Mouse (Mus musculus) heart, embryonic 10.5 days (tissue): Measurements from ENCODE around the gene Mta1. TPM values are rescaled to one million over a fixed set of nuclear protein-coding genes. Genes with fewer than 3 reads are reported as not detected.

Experiments
- microRNA-seq: library from miRNA; unstranded; fragments of <30 nt; microRNA quantifications from one replicate; pipeline ENCODE4, GENCODE M21; 2017
- polyA plus RNA-seq: library from polyadenylated mRNA; unstranded; fragments of >200 nt; fragmentation: Nextera tagmentation; extraction: Ambion mirVana; gene quantifications from 2 replicates; pipeline ENCODE4 v1.2.1, GENCODE M21; 2016

The Mta1 gene
- polyA plus RNA-seq, 1 experiment from 2014 or later: 17.5 TPM

Small RNA genes lying within 50 kb of the gene (microRNA-seq; reads per million reads assigned to microRNA genes)
- not detected for gene Gm44471

Other genes with a start within 250 kb of the Mta1 start
- 0.11 TPM in 1 of 2 replicates, not detected in the other for gene Gpr132, start 230.1 kb upstream of the Mta1 start, polyA plus RNA-seq
- gene Jag2, start 168.5 kb upstream of the Mta1 start, polyA plus RNA-seq: 2.0 and 3.6 TPM in 2 replicates
- gene Nudt14, start 156.2 kb upstream of the Mta1 start, polyA plus RNA-seq: 48.6 and 65.5 TPM in 2 replicates
- gene Btbd6, start 121.8 kb upstream of the Mta1 start, polyA plus RNA-seq: 22.3 and 23.6 TPM in 2 replicates
- gene Brf1, start 97.6 kb upstream of the Mta1 start, polyA plus RNA-seq: 35.3 and 41.5 TPM in 2 replicates
- gene Pacs2, start 83.8 kb upstream of the Mta1 start, polyA plus RNA-seq: 11.7 TPM in 2 replicates
- not detected in 2 replicates for gene Tex22, start 23.8 kb upstream of the Mta1 start, polyA plus RNA-seq
- gene Crip2, start 42.0 kb downstream of the Mta1 start, polyA plus RNA-seq: 956 and 1,505 TPM in 2 replicates
- 511 and 613 TPM in 2 replicates for gene Crip1, start 48.0 kb downstream of the Mta1 start, polyA plus RNA-seq
- gene Tedc1, start 58.1 kb downstream of the Mta1 start, polyA plus RNA-seq: 32.7 and 33.5 TPM in 2 replicates
- 2.6 and 6.1 TPM in 2 replicates for gene Tmem121, start 87.7 kb downstream of the Mta1 start, polyA plus RNA-seq